Mouse (Mus musculus) left cerebral cortex, adult 11 months (tissue): ENCODE measurements around the gene Flt4.
"Not testable (repeated sequence)": the region's sequence is repeated elsewhere in the genome, so short reads cannot be mapped to it uniquely, and the experiment has no call there.

Experiments used
- DNase-seq: peaks from one replicate; pipeline ENCODE4 v3.0.0; 2022; ENCODE audit warnings: low spot score

Gene Flt4

DNA sequence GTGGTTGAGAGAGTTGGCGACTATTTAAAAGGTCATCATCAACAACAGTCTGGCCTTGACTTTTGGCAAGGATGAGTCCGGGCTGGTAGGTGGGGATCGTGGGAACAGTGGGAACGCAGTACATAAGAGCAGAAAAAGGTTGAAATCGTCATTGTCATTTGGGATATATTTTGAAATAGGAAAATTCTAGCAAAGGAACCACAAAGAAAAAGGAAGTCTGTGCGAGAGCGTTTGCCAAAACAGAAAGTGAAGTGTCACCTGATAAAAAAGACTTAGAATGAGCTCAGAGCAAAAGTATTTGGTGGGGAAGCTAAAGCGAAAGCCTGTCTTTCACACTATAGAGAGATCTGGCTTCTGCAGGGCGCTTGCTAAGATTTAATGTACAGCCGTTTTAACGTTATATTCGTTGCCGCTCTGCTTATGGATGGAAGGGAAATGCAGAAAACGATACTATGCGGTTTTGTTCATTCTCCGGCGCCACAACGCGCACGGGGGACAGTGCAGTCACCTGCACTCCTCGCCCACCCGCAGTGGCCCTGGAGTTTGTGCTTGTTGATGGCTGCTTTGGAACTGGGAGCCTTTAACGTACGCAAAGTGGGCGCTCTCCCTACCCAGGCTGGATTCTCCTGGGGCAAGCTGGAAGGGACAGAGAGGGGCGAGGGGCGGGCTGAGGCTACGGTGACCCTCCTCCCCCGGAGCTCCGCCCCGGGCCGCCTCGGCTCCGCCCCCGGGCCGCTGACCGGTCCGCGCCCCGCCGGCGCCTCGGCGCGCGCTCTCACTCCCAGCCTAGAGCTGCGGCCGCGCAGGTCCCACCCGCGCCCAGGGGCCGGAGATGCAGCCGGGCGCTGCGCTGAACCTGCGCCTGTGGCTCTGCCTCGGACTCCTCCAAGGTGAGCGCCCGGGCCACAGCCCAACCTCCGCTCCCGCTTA is at the start of gene Flt4:
Gene Flt4 (plus strand): TSS at position 326 of the 930 bp plus-strand sequence.
- DNase-seq, result not testable (repeated sequence)

- DNase-seq, result not testable (repeated sequence)
Observed at GRCm38 (mm10) chr11:49575054-49575453, 34.0 kb upstream of the Flt4 start.

DNA sequence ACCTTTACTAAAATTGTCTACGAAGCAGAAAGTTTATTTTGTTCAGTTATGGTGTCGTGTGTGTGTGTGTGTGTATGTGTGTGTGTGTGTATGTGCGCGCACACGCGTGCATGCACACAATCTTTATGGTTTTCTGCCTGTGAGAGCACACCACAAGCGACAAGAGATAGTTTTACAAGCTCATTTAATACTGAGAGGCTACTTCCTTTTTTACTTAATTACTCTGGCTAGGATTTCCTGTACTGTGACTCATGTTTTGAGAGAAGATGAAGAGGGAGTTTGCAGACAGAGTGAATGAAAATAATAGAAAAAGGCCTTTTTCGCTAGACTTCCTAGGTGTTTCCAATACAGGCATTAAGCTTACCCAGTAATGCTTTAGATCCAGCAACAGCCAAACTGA is 28.6 kb upstream of the Flt4 start:
- not testable (repeated sequence) for DNase-seq

DNA sequence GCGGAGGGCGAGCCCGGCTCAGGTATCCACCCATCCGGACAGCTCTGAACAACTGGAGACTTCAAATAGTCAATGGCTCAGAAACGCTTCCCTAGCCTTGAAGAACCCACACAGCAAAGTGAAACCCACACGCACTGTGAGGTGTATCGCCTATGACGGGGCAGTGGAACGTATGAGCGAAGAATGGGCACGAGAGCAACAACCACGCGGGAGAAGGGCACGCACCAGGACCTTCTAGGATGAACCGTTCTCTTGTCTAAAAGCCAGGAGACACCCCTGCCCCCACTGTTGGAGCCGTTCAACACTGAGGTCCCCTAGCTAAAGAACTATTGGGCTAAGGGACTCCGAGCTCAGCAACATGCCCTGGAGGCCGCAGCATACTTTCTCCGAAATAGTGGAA is 18.9 kb upstream of the Flt4 start:
- no peak for DNase-seq

GRCm38 (mm10) chr11:49597149-49597548 is 11.9 kb upstream of the Flt4 start:
- not testable (repeated sequence) for DNase-seq

DNA sequence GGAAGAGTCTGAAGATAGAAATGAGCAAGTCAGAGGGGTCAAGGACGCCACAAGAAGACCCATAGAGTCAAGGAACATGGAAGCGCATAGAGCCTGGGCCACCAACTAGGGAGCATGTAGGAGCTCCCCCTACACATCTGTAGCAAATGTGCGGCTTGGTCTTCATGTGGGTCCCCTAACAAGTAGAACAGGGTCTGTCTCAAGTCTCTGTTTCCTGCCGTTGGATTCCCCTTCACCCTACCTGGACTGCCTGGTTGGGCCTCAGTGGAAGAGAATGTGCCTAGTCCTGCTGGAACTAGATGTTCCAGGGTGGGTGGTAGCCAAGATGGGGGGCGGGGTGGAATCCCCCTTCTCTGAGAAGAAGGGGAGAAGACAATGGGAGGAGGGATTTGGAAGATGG is 757 bp upstream of the Flt4 start:
- DNase-seq, result not testable (repeated sequence)

- not testable (repeated sequence) for DNase-seq
Observed at GRCm38 (mm10) chr11:49609868-49610824, 1.1 kb downstream of the Flt4 start.

DNA sequence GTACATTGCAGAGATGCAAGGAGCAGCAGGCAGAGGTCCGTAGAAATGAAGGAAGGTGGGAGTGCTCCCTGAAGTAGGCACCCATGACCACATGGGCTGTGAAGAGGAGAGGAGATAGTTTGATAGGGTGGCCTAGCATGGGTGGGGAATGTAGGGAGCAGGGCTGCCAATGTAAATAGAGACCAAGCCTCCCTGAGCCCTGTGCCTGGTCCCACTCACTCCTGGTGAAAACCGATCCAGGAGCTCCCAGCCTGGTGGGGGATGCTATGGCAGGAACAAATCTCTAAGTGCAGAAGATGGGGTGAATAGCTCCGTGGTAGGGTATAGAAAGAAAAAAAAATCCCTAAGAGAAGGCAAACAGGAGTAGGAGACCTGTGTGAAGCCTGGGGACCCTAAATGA is 2.3 kb downstream of the Flt4 start:
- not testable (repeated sequence) for DNase-seq

DNA sequence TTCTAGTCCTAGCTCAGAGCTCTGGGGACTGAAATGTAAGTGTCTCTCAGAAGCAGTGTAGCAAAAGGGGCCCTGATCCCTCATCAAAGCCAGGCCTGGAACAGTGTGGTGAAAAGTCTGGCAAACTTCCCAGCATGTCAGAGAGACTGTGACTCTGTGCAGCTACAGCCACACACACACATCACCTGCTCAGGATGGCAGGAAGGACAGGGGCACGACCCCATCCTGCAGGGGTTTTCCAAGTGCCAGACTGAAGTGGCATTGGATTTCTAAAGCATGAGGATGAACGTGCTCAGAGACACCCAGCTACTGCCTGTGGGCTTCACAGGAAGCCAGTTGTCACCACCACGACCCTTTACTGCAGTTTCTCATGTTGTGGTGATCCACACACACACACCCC is 3.1 kb downstream of the Flt4 start:
- no peak for DNase-seq

DNA sequence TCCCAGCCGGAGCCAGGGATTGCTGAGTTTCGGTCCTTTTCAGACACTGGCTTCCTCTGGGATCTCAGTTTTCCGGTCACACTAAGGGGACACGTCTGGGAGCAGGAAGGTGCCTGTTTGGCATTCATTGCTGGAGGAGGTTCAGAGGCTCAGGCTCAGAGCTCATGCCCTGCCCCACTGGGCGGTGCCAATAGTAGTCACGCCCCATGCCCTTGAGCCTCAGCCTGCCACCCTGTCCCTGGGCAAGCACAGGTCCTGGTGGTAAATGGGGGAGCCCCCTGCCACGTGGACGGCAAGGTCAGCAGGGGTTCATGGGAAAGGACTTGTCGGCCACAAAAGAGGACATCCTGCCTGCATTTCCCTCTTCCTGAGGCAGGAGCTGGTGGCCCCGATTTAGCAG is 4.3 kb downstream of the Flt4 start:
- no peak for DNase-seq

- no peak for DNase-seq
Observed at GRCm38 (mm10) chr11:49615856-49616725, 7.0 kb downstream of the Flt4 start.

GRCm38 (mm10) chr11:49618476-49618875 is 9.4 kb downstream of the Flt4 start:
- no peak for DNase-seq

DNA sequence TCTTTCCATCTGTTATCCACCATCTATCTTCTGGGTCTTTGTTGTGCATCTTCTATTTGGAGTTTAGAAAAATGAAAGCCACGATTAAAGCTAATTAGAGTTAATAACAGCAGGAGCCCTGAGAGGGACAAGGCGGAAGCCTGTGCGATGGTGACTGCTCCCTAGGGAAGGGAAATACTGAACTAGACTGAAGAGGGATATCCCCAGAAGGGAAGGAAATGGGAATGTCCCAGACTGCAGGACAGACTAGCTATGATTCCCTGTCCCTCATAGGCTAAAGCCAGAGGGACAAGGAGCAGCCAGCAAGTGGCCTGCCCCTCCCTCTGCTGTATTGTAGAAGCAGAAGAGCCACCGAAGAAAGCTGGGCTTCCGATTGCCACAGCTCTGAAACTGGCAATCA is 12.9 kb downstream of the Flt4 start:
- no peak for DNase-seq

GRCm38 (mm10) chr11:49624156-49624555 is 15.1 kb downstream of the Flt4 start:
- DNase-seq, result no peak

DNA sequence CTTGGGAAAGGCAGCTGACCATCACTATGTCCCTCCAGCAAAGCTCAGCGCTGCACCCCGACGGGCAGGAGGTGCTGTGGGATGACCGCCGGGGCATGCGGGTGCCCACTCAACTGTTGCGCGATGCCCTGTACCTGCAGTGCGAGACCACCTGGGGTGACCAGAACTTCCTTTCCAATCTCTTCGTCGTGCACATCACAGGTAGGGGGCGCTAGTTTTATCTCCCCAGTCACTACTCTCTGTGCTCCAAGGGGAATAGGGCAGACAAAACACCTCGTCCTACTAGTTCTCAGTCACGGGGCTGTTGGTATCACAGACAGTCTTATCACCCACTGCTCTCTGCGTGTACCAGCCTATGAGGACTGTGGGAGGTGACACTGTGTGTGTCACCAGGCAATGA is 16.8 kb downstream of the Flt4 start:
- DNase-seq, result no peak

GRCm38 (mm10) chr11:49626748-49627147 is 17.7 kb downstream of the Flt4 start:
- DNase-seq, result no peak

DNA sequence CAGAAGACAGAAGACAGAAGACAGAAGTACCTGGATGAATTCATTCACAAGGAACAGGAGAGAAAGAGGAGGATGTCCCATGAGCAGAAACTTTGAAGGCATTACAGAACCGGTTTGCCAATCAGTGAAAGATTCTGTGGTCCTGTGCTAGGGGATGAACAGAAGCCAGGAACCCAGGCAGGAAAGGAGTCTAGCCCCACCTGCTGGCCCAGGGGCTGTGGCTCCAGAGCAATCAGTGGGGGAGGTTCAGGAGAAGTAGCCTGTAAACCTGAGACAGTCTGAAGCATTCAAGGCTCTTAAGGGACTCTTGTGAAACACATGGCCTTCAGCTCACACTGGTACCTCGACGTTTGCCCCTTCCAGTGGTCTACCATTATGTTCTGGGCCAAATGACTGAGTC is 22.1 kb downstream of the Flt4 start:
- DNase-seq, result no peak

DNA sequence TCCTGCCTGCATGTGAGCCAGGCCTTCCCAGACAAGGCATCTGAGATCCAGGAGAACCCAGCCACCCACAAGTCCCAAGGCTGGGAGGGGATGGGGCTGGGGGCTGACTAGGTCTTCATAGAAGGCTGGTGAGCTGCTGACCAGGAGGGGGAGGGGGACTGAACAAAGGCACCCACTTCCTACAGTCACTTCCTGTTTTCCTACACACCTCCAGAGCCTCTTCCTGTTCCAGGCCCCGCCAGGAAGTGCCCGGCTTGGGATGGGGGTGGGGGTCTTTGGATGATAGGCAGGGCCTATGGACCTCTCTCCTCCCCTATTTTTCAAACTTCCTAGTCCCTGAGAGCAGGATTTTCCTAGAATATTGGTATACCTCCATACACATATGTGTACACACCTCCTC is 23.2 kb downstream of the Flt4 start:
- no peak for DNase-seq

DNA sequence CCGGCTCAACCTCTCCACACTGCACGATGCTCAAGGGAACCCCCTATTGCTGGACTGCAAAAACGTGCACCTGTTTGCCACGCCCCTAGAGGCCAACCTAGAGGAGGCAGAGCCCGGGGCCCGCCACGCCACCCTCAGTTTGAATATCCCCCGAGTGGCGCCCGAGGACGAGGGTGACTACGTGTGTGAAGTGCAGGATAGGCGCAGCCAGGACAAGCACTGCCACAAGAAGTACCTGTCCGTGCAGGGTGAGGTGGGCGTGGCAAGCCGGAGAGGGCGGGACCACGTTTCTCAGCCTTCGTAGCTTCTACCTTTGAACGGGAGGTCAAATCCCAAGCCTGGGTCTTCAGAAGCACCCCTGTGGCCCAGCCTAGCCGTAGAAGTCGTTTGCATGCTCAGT is 25.0 kb downstream of the Flt4 start:
- no peak for DNase-seq

DNA sequence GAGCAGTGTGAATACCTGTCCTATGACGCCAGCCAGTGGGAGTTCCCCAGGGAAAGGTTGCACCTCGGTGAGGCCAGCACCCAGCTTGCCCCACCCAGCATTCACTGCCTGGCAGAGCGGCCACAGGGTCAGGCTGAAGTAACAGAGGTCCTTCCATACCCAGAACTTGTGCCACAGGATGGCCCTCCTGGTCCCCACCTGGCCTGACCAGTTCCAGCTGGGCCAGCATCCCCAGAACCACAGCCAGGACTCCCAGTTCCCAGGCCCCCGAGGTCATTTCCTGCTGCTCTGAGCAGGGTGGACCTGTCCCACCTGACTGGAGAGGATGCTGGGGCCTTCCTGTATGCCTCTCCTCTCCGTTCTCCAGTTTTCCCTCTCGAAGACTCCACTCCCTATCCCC is 26.6 kb downstream of the Flt4 start:
- DNase-seq, result no peak

- no peak for DNase-seq
Observed at GRCm38 (mm10) chr11:49636449-49636848, 27.4 kb downstream of the Flt4 start.

- no peak for DNase-seq
Observed at GRCm38 (mm10) chr11:49645677-49646076, 36.6 kb downstream of the Flt4 start.
